Mouse (Mus musculus): Measurements from ENCODE around the gene Tnfrsf1a. TPM values are rescaled to one million over a fixed set of nuclear protein-coding genes. Genes with fewer than 3 reads are reported as not detected.

Tnfrsf1a gene
- 8.7 TPM for polyA plus RNA-seq (2014; fragmentation: Illumina TruSeq; extraction: RNeasy Lipid Tissue Mini Kit (QIAGEN cat#74804); ENCODE audit: low read depth, low replicate concordance)

GRCm38 (mm10) chr6:125348721-125349574 lies at the start of gene Tnfrsf1a:
Gene Tnfrsf1a, plus strand, starts transcription at chr6:125349362.

GRCm38 (mm10) chr6:125313546-125314230 lies 35.5 kb upstream of the Tnfrsf1a start, which contains the start of gene Ltbr:
Gene Ltbr, minus strand, starts transcription at chr6:125313885.

GRCm38 (mm10) chr6:125320323-125320722 lies 28.8 kb upstream of the Tnfrsf1a start, which contains the start of gene Scnn1a:
Gene Scnn1a, plus strand, starts transcription at chr6:125320659.

GRCm38 (mm10) chr6:125380372-125381360 lies 31.5 kb downstream of the Tnfrsf1a start, which contains the start of gene Plekhg6:
Gene Plekhg6, minus strand, starts transcription at chr6:125380793.

Other genes starting within 250 kb of the Tnfrsf1a start
- 1.1 TPM for gene Nop2, start 217.5 kb upstream of the Tnfrsf1a start, polyA plus RNA-seq (2014; fragmentation: Illumina TruSeq; extraction: RNeasy Lipid Tissue Mini Kit (QIAGEN cat#74804); ENCODE audit: low read depth, low replicate concordance)
- gene Iffo1, start 204.1 kb upstream of the Tnfrsf1a start, polyA plus RNA-seq (2014; fragmentation: Illumina TruSeq; extraction: RNeasy Lipid Tissue Mini Kit (QIAGEN cat#74804); ENCODE audit: low read depth, low replicate concordance): 1.5 TPM
- 206 TPM for gene Gapdh, start 182.9 kb upstream of the Tnfrsf1a start, polyA plus RNA-seq (2014; fragmentation: Illumina TruSeq; extraction: RNeasy Lipid Tissue Mini Kit (QIAGEN cat#74804); ENCODE audit: low read depth, low replicate concordance)
- 0.34 TPM for gene Ncapd2, start 157.7 kb upstream of the Tnfrsf1a start, polyA plus RNA-seq (2014; fragmentation: Illumina TruSeq; extraction: RNeasy Lipid Tissue Mini Kit (QIAGEN cat#74804); ENCODE audit: low read depth, low replicate concordance)
- 76.4 TPM for gene Mrpl51, start 157.6 kb upstream of the Tnfrsf1a start, polyA plus RNA-seq (2014; fragmentation: Illumina TruSeq; extraction: RNeasy Lipid Tissue Mini Kit (QIAGEN cat#74804); ENCODE audit: low read depth, low replicate concordance)
- gene Vamp1, start 133.8 kb upstream of the Tnfrsf1a start, polyA plus RNA-seq (2014; fragmentation: Illumina TruSeq; extraction: RNeasy Lipid Tissue Mini Kit (QIAGEN cat#74804); ENCODE audit: low read depth, low replicate concordance): 2.5 TPM
- 4.5 TPM for gene Tapbpl, start 117.5 kb upstream of the Tnfrsf1a start, polyA plus RNA-seq (2014; fragmentation: Illumina TruSeq; extraction: RNeasy Lipid Tissue Mini Kit (QIAGEN cat#74804); ENCODE audit: low read depth, low replicate concordance)
- not detected for gene Cd27, start 112.4 kb upstream of the Tnfrsf1a start, polyA plus RNA-seq (2014; fragmentation: Illumina TruSeq; extraction: RNeasy Lipid Tissue Mini Kit (QIAGEN cat#74804); ENCODE audit: low read depth, low replicate concordance)
- not detected for gene Tuba3a, start 63.3 kb upstream of the Tnfrsf1a start, polyA plus RNA-seq (2014; fragmentation: Illumina TruSeq; extraction: RNeasy Lipid Tissue Mini Kit (QIAGEN cat#74804); ENCODE audit: low read depth, low replicate concordance)
- gene Ltbr, start 35.5 kb upstream of the Tnfrsf1a start, polyA plus RNA-seq (2014; fragmentation: Illumina TruSeq; extraction: RNeasy Lipid Tissue Mini Kit (QIAGEN cat#74804); ENCODE audit: low read depth, low replicate concordance): 2.3 TPM
- 4.1 TPM for gene Scnn1a, start 28.7 kb upstream of the Tnfrsf1a start, polyA plus RNA-seq (2014; fragmentation: Illumina TruSeq; extraction: RNeasy Lipid Tissue Mini Kit (QIAGEN cat#74804); ENCODE audit: low read depth, low replicate concordance)
- gene Plekhg6, start 31.4 kb downstream of the Tnfrsf1a start, polyA plus RNA-seq (2014; fragmentation: Illumina TruSeq; extraction: RNeasy Lipid Tissue Mini Kit (QIAGEN cat#74804); ENCODE audit: low read depth, low replicate concordance): 0.32 TPM
- gene Cd9, start 145.4 kb downstream of the Tnfrsf1a start, polyA plus RNA-seq (2014; fragmentation: Illumina TruSeq; extraction: RNeasy Lipid Tissue Mini Kit (QIAGEN cat#74804); ENCODE audit: low read depth, low replicate concordance): 17.1 TPM
- 0.69 TPM for gene Vwf, start 197.4 kb downstream of the Tnfrsf1a start, polyA plus RNA-seq (2014; fragmentation: Illumina TruSeq; extraction: RNeasy Lipid Tissue Mini Kit (QIAGEN cat#74804); ENCODE audit: low read depth, low replicate concordance)

Data from liver, adult 10 weeks (tissue).